Mouse (Mus musculus): ENCODE results near the gene Mief2. TPM values are rescaled to one million over a fixed set of nuclear protein-coding genes. Genes with fewer than 3 reads are reported as not detected.

The Mief2 gene
- polyA plus RNA-seq, 1 experiment: 12.8 TPM

DNA sequence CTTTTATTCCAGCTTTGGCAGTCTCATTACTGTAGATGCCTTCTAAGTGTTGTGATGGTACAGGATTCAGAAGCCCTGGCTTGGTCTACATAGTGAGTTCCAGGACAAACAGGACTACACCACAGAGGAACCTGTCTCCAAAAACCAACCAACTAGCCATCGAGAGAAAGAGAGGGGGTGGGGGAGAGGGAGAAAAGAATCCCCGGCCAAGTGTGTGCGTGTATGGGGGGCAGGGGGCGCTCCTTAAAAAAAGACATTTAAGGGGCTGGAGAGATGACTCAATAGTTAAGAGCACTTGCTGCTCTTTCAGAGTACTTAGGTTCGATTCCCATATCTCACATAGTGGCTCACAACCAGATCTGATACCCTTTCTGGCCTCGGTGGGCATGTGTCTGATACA, 47.4 kb downstream of the Mief2 start:
- WGBS: 59% methylated on average over 6 of the region's 6 CpGs
- H3K36me3 ChIP-seq (ENCODE audit: control insufficient read depth, insufficient read depth, low read length): no peaks in the 10 kb centered on the region; the same call in 1 of the 2 replicates
- H3K4me3 ChIP-seq (ENCODE audit: extremely low read depth, insufficient read depth, insufficient read length): no peak overlapping the region
- DNase-seq (ENCODE audit: low read depth in 1 of 2, low spot score in 2 of 2): no peak
- TF ChIP-seq CTCF (IDR thresholded peaks at IDR 0.05; ENCODE audit: extremely low read depth, insufficient read depth, insufficient read length, insufficient replicate concordance) (no peak), POLR2A (IDR thresholded peaks at IDR 0.05; ENCODE audit: low read depth, low read length) (no peak)
- no peak overlapping the region for H3K27ac ChIP-seq (ENCODE audit: insufficient read depth, low read length)
- H3K4me1 ChIP-seq (ENCODE audit: control insufficient read depth, insufficient read depth, insufficient read length): peaks cover 20% of the 10 kb centered on the region
- no peaks in the 10 kb centered on the region for H3K27me3 ChIP-seq (ENCODE audit: control insufficient read depth, insufficient read depth, low read length)

DNA sequence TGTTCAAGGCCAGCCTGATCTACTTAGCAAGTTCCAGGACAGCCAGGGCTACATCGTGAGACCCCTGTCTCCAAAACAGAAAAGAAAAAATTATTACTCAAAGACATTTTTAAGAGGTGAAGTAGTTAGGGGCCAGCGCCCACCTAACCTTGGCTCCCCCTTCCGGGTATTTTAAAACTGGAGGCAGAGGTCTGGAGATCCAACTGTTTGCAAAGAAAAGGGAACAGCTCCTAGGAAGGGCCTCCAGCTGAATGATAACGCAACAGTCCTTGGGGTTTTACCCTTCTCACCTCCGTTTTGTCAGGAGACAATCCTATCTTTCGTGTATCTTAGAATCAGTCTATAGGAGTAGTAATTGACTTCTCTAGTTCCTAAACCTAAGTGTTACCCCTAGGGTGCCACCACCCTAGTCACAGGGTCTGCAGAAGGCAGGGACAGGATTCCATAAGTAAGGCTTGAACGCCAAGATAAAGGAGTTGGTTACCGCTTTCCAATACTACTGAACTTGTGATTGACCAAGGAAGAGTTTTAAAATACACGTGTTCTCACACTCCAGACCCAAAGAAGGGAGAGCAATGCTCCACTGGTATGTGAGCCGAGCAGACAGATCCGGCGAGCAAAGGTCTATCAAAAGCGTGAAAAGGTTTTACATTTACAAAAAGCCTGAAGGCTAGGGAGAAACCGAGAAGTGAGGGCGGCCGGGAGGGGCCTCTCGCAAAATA, 48.1 kb downstream of the Mief2 start:
- peak overlapping the region; percentile 76 for H3K27ac ChIP-seq (ENCODE audit: insufficient read depth, low read length)
- TF ChIP-seq POLR2A (IDR thresholded peaks at IDR 0.05; ENCODE audit: low read depth, low read length): no peak
- no peaks in the 10 kb centered on the region for H3K27me3 ChIP-seq (ENCODE audit: control insufficient read depth, insufficient read depth, low read length)
- H3K36me3 ChIP-seq (ENCODE audit: control insufficient read depth, insufficient read depth, low read length): no peaks in the 10 kb centered on the region; the same call in 1 of the 2 replicates
- peaks cover 26% of the 10 kb centered on the region for H3K4me1 ChIP-seq (ENCODE audit: control insufficient read depth, insufficient read depth, insufficient read length)
- WGBS: 4% methylated on average over 17 of the region's 17 CpGs
- peak overlapping the region; percentile 82 for H3K4me3 ChIP-seq (ENCODE audit: extremely low read depth, insufficient read depth, insufficient read length)
- DNase-seq (ENCODE audit: low read depth in 1 of 2, low spot score in 2 of 2): no peak

DNA sequence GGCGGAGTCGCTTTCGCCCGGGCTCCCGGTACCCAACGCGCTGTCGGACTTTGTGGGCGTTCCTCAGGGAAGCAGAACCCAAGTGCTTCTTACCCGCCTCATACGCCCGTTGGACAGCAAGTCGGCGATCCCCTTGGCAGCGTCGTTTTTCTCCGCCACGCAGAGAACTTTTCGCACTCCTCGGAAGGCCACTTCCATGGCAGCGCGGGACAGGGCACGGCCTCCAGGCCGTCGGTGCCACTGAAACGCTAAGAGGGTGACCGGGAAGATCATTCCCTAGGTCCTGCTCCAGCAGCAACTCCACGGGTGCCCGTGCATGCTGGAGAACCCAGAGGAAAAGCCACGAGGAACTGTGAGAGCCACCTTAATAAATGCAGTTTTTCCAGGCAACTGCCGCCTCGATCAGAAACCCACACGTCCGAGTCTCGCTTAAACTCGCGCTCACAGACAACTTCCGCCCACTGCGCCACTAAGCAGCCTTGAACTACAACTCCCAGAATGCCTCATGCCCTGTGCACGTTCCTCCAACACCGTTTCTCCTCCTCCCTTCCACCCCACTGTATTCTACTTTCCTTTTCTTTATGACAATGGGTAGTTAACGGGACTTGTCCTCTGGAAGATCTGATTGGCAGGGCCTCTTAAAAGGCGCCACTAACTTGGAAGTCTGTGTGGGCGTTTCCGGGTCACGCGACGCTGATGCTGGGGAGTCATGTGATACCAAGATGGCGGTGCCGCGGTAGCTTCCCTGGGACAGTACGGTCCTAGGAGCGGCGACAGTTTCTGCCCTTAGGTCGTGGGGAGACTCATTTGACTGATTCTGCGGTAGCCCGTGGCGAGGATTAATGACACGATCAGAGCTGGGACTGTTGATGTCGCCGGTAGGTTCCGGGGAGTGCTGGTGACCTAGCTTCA, 48.9 kb downstream of the Mief2 start, which contains the start of the genes Top3a and Smcr8:
Top3a (minus strand) TSS at position 537 of the 912 bp plus-strand sequence.
Smcr8 (plus strand) TSS at position 696 of the 912 bp plus-strand sequence.
- Histone ChIP-seq H3K36me3 (ENCODE audit: control insufficient read depth, insufficient read depth, low read length) (no peaks in the 10 kb centered on the region; the same call in 1 of the 2 replicates), H3K4me3 (ENCODE audit: extremely low read depth, insufficient read depth, insufficient read length) (peak within 1 kb of the TSS; percentile 82), H3K4me1 (ENCODE audit: control insufficient read depth, insufficient read depth, insufficient read length) (peaks cover 28% of the 10 kb centered on the region), H3K27ac (ENCODE audit: insufficient read depth, low read length) (peak within 1 kb of the TSS; percentile 76), H3K27me3 (ENCODE audit: control insufficient read depth, insufficient read depth, low read length) (no peaks in the 10 kb centered on the region)
- TF ChIP-seq POLR2A (IDR thresholded peaks at IDR 0.05; ENCODE audit: low read depth, low read length) (peak; percentile 84; the same call in 1 of the 2 replicates), CTCF (IDR thresholded peaks at IDR 0.05; ENCODE audit: extremely low read depth, insufficient read depth, insufficient read length, insufficient replicate concordance) (no peak)
- under 1% methylated on average over 62 of the region's 62 CpGs for WGBS
- DNase-seq (ENCODE audit: low read depth in 1 of 2, low spot score in 2 of 2): peak; percentile 76 to 95

DNA sequence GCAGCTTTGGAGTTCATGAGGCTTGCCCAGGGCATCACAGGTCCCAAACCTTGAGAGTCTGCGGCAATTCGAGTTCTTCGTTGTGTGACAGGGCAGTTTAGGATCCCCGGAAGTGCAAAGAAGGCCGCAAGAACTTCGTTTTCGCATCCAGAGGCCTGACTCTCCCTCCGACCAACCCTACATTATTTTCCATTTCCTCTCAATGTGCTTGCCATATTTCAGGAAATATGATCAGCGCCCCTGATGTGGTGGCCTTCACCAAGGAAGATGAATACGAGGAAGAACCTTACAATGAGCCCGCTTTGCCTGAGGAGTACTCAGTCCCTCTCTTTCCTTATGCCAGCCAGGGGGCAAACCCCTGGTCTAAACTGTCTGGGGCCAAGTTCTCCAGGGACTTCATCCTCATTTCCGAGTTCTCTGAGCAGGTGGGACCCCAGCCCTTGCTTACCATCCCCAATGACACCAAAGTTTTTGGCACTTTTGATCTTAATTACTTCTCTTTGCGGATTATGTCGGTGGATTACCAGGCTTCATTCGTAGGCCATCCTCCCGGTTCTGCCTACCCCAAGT, 49.7 kb downstream of the Mief2 start:
- no peaks in the 10 kb centered on the region for H3K27me3 ChIP-seq (ENCODE audit: control insufficient read depth, insufficient read depth, low read length)
- H3K27ac ChIP-seq (ENCODE audit: insufficient read depth, low read length): peak overlapping the region; percentile 76
- no peak for TF ChIP-seq CTCF (IDR thresholded peaks at IDR 0.05; ENCODE audit: extremely low read depth, insufficient read depth, insufficient read length, insufficient replicate concordance)
- no peak for TF ChIP-seq POLR2A (IDR thresholded peaks at IDR 0.05; ENCODE audit: low read depth, low read length)
- H3K36me3 ChIP-seq (ENCODE audit: control insufficient read depth, insufficient read depth, low read length): no peaks in the 10 kb centered on the region; the same call in 1 of the 2 replicates
- H3K4me3 ChIP-seq (ENCODE audit: extremely low read depth, insufficient read depth, insufficient read length): peak overlapping the region; percentile 82
- no peak for DNase-seq (ENCODE audit: low read depth in 1 of 2, low spot score in 2 of 2)
- peaks cover 28% of the 10 kb centered on the region for H3K4me1 ChIP-seq (ENCODE audit: control insufficient read depth, insufficient read depth, insufficient read length)
- 27% methylated on average over 16 of the region's 16 CpGs for WGBS

DNA sequence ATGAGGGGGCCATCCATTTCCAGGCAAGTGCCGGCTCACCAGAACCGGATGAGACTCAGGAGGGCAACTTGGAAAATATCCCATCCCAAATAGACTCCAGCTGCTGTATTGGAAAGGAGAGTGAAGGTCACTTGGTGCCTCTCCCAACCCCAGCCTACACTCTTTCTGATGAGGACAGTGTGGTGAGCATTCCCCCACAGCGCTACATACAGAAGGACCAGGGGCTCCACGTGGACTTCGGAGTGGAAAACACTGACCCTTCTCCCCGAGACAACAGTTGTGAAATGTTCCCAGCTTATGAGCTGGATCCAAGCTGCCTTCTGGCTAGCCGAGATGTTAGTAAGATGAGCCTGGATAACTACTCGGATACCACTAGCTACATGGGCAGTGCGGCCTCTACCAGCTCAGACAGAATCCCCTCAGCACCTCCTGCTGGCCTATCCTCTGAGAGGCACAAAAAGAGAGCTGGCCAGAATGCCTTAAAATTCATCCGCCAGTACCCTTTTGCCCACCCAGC, 51.5 kb downstream of the Mief2 start:
- H3K27ac ChIP-seq (ENCODE audit: insufficient read depth, low read length): no peak overlapping the region
- WGBS: 95% methylated on average over 10 of the region's 10 CpGs
- no peak for DNase-seq (ENCODE audit: low read depth in 1 of 2, low spot score in 2 of 2)
- TF ChIP-seq POLR2A (IDR thresholded peaks at IDR 0.05; ENCODE audit: low read depth, low read length) (no peak), CTCF (IDR thresholded peaks at IDR 0.05; ENCODE audit: extremely low read depth, insufficient read depth, insufficient read length, insufficient replicate concordance) (no peak)
- no peak overlapping the region for H3K4me3 ChIP-seq (ENCODE audit: extremely low read depth, insufficient read depth, insufficient read length)
- peaks cover 28% of the 10 kb centered on the region for H3K4me1 ChIP-seq (ENCODE audit: control insufficient read depth, insufficient read depth, insufficient read length)
- H3K36me3 ChIP-seq (ENCODE audit: control insufficient read depth, insufficient read depth, low read length): peaks cover 12% of the 10 kb centered on the region
- H3K27me3 ChIP-seq (ENCODE audit: control insufficient read depth, insufficient read depth, low read length): no peaks in the 10 kb centered on the region

Other genes with a start within 250 kb of the Mief2 start
- gene Alkbh5, start 192.0 kb upstream of the Mief2 start, polyA plus RNA-seq (2012; rRNA removed): 15.0 and 16.9 TPM in 2 replicates
- gene Llgl1, start 28.7 kb upstream of the Mief2 start, polyA plus RNA-seq (2012; rRNA removed): 38.6 and 50.7 TPM in 2 replicates
- gene Flii, start 1.1 kb upstream of the Mief2 start, polyA plus RNA-seq (2012; rRNA removed): 164 and 199 TPM in 2 replicates
- 7.3 and 9.5 TPM in 2 replicates for gene Top3a, start 49.0 kb downstream of the Mief2 start, polyA plus RNA-seq (2012; rRNA removed)
- 12.2 and 12.5 TPM in 2 replicates for gene Smcr8, start 49.1 kb downstream of the Mief2 start, polyA plus RNA-seq (2012; rRNA removed)
- 7.8 and 9.6 TPM in 2 replicates for gene Shmt1, start 83.3 kb downstream of the Mief2 start, polyA plus RNA-seq (2012; rRNA removed)
- gene Dhrs7b, start 102.2 kb downstream of the Mief2 start, polyA plus RNA-seq (2012; rRNA removed): 5.6 and 6.0 TPM in 2 replicates
- gene Tmem11, start 150.9 kb downstream of the Mief2 start, polyA plus RNA-seq (2012; rRNA removed): 32.5 and 37.8 TPM in 2 replicates
- 23.2 and 27.1 TPM in 2 replicates for gene Natd1, start 186.4 kb downstream of the Mief2 start, polyA plus RNA-seq (2012; rRNA removed)
- 22.0 and 23.2 TPM in 2 replicates for gene Map2k3, start 203.6 kb downstream of the Mief2 start, polyA plus RNA-seq (2012; rRNA removed)